In genomic region chrX:102115676-102116075, GRCm38 (mm10) we compare ENCODE assay signal across 10 mouse cellular contexts. TPM values are rescaled to one million over a fixed set of nuclear protein-coding genes. Genes with fewer than 3 reads are reported as not detected.
DNase-seq lines count a peak whose midpoint lies in the region; ATAC-seq and TF ChIP-seq lines count a peak whose summit lies in the region.
"Had no signal": no experiment of that assay in that cellular context is flagged by ENCODE, and none has a peak within 500 bp of the region (broad histone marks: within the 10 kb centered on the region; RNA-seq: fewer than 3 reads in every experiment).

No protein-coding gene starts in this region.

- TF ChIP-seq CTCF in layer of hippocampus, adult 2 months (conservative IDR thresholded peaks at IDR 0.05) = no peak

- peak overlapping the region; percentile 83 for H3K27ac ChIP-seq in layer of hippocampus, adult 2 months
- peak overlapping the region; percentile 76 for H3K27ac ChIP-seq in midbrain, embryonic 16.5 days (ENCODE audit: low read length)
- H3K27ac ChIP-seq: limb, embryonic 15.5 days had no signal

- no peak overlapping the region for H3K4me3 ChIP-seq in layer of hippocampus, adult 2 months
- no peak overlapping the region for H3K4me3 ChIP-seq in midbrain, embryonic 16.5 days (ENCODE audit: low read depth, low read length)
- H3K4me3 ChIP-seq: limb, embryonic 15.5 days had no signal

- H3K4me1 ChIP-seq in midbrain, embryonic 16.5 days (ENCODE audit: control insufficient read depth, insufficient read depth, low read length) = peaks cover 7% of the 10 kb centered on the region

- H3K9ac ChIP-seq in midbrain, embryonic 16.5 days (ENCODE audit: low read depth, low read length) = no peak overlapping the region
- H3K9ac ChIP-seq: limb, embryonic 15.5 days had no signal

- no peaks in the 10 kb centered on the region for H3K36me3 ChIP-seq in midbrain, embryonic 16.5 days (ENCODE audit: control insufficient read depth, insufficient read depth, low read length)
- H3K36me3 ChIP-seq: limb, embryonic 15.5 days had no signal

- no peaks in the 10 kb centered on the region; the same call in 1 of the 2 replicates for H3K27me3 ChIP-seq in midbrain, embryonic 16.5 days (ENCODE audit: control insufficient read depth, insufficient read depth, low read depth, low read length)

- ATAC-seq in midbrain, embryonic 16.5 days = no peak

- no peak overlapping the region for H3K4me2 ChIP-seq in midbrain, embryonic 16.5 days (ENCODE audit: low read length)
- H3K4me2 ChIP-seq: limb, embryonic 15.5 days had no signal

- peak; percentile 41 for DNase-seq in heart, adult 11 months
- no peak for DNase-seq in heart, adult 9 months (ENCODE audit: low spot score in 2 of 2)
- DNase-seq in embryo, embryonic 11 days = peak; percentile 7
- peak in 1 of 2 experiments; percentile 43 for DNase-seq in layer of hippocampus, adult 2 months (ENCODE audit: low spot score in 2 of 2)
- DNase-seq in thymus, postnatal 14 days = no peak
- DNase-seq in yolk sac, embryonic 10.5 days (ENCODE audit: low spot score) = no peak
- DNase-seq in adrenal gland, postnatal 4 days (ENCODE audit: low spot score in 2 of 2) = no peak
- DNase-seq: kidney, adult 9 months had no signal

- H3K9me3 ChIP-seq in midbrain, embryonic 16.5 days (replicated peaks; ENCODE audit: control insufficient read depth, low read length, poor library complexity, severe bottlenecking) = no peaks in the 10 kb centered on the region
- H3K9me3 ChIP-seq: limb, embryonic 15.5 days had no signal

- WGBS in midbrain, embryonic 16.5 days = 22% methylated on average over 4 of the region's 4 CpGs

RNA-seq across cellular contexts. Expression of gene Pin4, which starts 3.6 kb away (rescaled TPM):
- total RNA-seq in layer of hippocampus, adult 2 months (2021) = 10 to 100 TPM; 25.0 to 34.5 TPM
- 44.8 and 55.2 TPM in 2 replicates for polyA plus RNA-seq in midbrain, embryonic 16.5 days (2015; fragmentation: Nextera tagmentation; extraction: Ambion mirVana)
- total RNA-seq in adrenal gland, postnatal 4 days (2021) = 10 to 100 TPM; 39.8 to 45.8 TPM

RNA-seq across cellular contexts. Expression of gene Ercc6l, which starts 41.2 kb away (rescaled TPM):
- total RNA-seq in layer of hippocampus, adult 2 months (2021) = under 1 TPM; 0.12 to 0.23 TPM
- 1.0 and 1.4 TPM in 2 replicates for polyA plus RNA-seq in midbrain, embryonic 16.5 days (2015; fragmentation: Nextera tagmentation; extraction: Ambion mirVana)
- 1 to 10 TPM; 4.7 to 5.1 TPM for total RNA-seq in adrenal gland, postnatal 4 days (2021)

RNA-seq across cellular contexts. Expression of gene Rtl5, which starts 44.6 kb away (rescaled TPM):
- total RNA-seq in layer of hippocampus, adult 2 months (2021) = 1 to 10 TPM; 8.8 to 9.0 TPM
- polyA plus RNA-seq in midbrain, embryonic 16.5 days (2015; fragmentation: Nextera tagmentation; extraction: Ambion mirVana) = 9.7 and 13.5 TPM in 2 replicates
- 10 to 100 TPM; 14.7 to 16.1 TPM for total RNA-seq in adrenal gland, postnatal 4 days (2021)

Comparison
In these comparisons a context has a peak if more than half of its experiments do, and no peak if none do; other contexts are left out.
1. DNase-seq: peak in heart, adult 11 months (single experiment) and embryo, embryonic 11 days (single experiment); none in heart, adult 9 months (0 of 2), thymus, postnatal 14 days (single experiment), yolk sac, embryonic 10.5 days (single experiment) and adrenal gland, postnatal 4 days (0 of 2).
2. RNA of gene Ercc6l, which starts 41.2 kb away (total RNA-seq): 4.7 to 5.1 TPM in adrenal gland, postnatal 4 days; 0.12 to 0.23 TPM in layer of hippocampus, adult 2 months; every median in the first group is over 4 times any median in the second.